In the genomic region with DNA sequence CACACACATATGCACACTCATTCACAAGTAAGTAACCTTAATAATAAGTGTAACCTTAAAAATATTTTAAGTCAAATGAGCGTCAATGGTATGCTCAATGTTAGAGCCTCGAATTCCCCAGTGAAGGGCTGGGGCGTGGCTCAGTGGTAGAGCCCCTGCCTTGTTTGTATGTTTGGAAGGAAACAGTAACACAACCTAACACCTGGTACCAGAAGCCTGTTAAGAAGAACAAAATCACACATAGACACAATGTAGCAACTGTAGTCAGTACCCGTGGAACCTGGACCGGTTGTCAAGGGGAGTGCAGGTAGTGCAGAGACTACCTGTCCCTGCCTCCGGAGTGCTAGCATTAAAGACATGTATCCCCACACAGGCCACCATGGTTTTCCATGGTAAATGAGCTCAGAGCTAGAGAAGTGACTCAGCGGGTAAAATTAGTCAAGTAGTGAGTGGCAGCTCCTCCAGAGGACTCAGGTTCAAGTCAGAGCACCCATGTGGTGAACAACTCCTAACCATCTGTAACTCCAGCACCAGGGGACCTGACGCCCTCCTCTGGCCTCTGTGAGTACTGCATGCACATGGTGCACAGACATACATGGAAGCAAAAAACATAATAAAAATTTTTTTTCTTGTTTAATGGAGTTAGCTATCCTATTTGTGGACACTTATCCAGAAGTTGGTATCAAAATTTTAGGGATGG, we compare ENCODE assay signal across 15 mouse cellular contexts. TPM values are rescaled to one million over a fixed set of nuclear protein-coding genes. Genes with fewer than 3 reads are reported as not detected.
DNase-seq lines count a peak whose midpoint lies in the region; ATAC-seq and TF ChIP-seq lines count a peak whose summit lies in the region.
"Had no signal": no experiment of that assay in that cellular context is flagged by ENCODE, and none has a peak within 500 bp of the region (broad histone marks: within the 10 kb centered on the region; RNA-seq: fewer than 3 reads in every experiment).

No protein-coding gene starts in this region.

- DNase-seq in heart, postnatal 0 days (ENCODE audit: low spot score) = no peak
- DNase-seq in lung, postnatal 0 days (ENCODE audit: low spot score) = no peak
- no peak for DNase-seq in lung, postnatal 25 days (ENCODE audit: low spot score)
- peak; percentile 84 for DNase-seq in R1 (ENCODE audit: low read depth, low spot score)
- DNase-seq in testis, postnatal 14 days (ENCODE audit: low spot score) = peak; percentile 60
- DNase-seq in heart, embryonic 10.5 days (ENCODE audit: low spot score) = no peak
- DNase-seq: kidney, adult 8-10 months; layer of hippocampus, adult 9-11 months; thymus, postnatal 25 days had no signal

- peaks cover 12% of the 10 kb centered on the region; the same call in 1 of the 2 replicates for H3K4me1 ChIP-seq in heart, postnatal 0 days (ENCODE audit: control insufficient read depth, insufficient read depth)
- peaks cover 20% of the 10 kb centered on the region for H3K4me1 ChIP-seq in heart, embryonic 12.5 days (replicated peaks)
- H3K4me1 ChIP-seq in lung, postnatal 0 days (ENCODE audit: insufficient read depth, low read depth, low read length) = peaks cover 4% of the 10 kb centered on the region; the same call in 1 of the 2 replicates
- H3K4me1 ChIP-seq in heart, embryonic 10.5 days = peaks cover 21% of the 10 kb centered on the region

- ATAC-seq in heart, postnatal 0 days (ENCODE audit: insufficient read depth, low read depth) = no peak
- ATAC-seq in heart, embryonic 12.5 days (ENCODE audit: insufficient number of reproducible peaks, low FRiP score) = no peak
- ATAC-seq in lung, postnatal 0 days = no peak
- ATAC-seq: forebrain, embryonic 16.5 days had no signal

- H3K36me3 ChIP-seq in heart, postnatal 0 days (replicated peaks; ENCODE audit: control insufficient read depth, insufficient read depth, low read length) = peaks cover 12% of the 10 kb centered on the region; the same call in 1 of the 2 replicates
- H3K36me3 ChIP-seq in heart, embryonic 12.5 days = peaks cover 3% of the 10 kb centered on the region; the same call in 1 of the 2 replicates
- H3K36me3 ChIP-seq in lung, postnatal 0 days (ENCODE audit: insufficient read depth, low read length) = no peaks in the 10 kb centered on the region
- H3K36me3 ChIP-seq in heart, embryonic 10.5 days = no peaks in the 10 kb centered on the region
- H3K36me3 ChIP-seq: G1E; hindbrain, embryonic 10.5 days had no signal

- H3K4me2 ChIP-seq in heart, postnatal 0 days (ENCODE audit: low read depth, low read length) = no peak overlapping the region
- H3K4me2 ChIP-seq in heart, embryonic 12.5 days = no peak overlapping the region
- H3K4me2 ChIP-seq in lung, postnatal 0 days (replicated peaks; ENCODE audit: low read depth, low read length) = no peak overlapping the region
- H3K4me2 ChIP-seq: embryonic facial prominence, embryonic 15.5 days had no signal

- WGBS in heart, postnatal 0 days = 82% methylated on average over 8 of the region's 8 CpGs
- 84% methylated on average over 8 of the region's 8 CpGs for WGBS in heart, embryonic 12.5 days
- WGBS in lung, postnatal 0 days = 83% methylated on average over 8 of the region's 8 CpGs
- WGBS in heart, embryonic 10.5 days = 81% methylated on average over 8 of the region's 8 CpGs

- 0 out of 2 replicates have a peak, but pooled peaks have one; percentile 12 for TF ChIP-seq CTCF in heart, postnatal 0 days (IDR thresholded peaks at IDR 0.05; ENCODE audit: low read depth)
- peak; percentile 54 for TF ChIP-seq CTCF in lung, postnatal 0 days (IDR thresholded peaks at IDR 0.05)

- H3K9me3 ChIP-seq in heart, postnatal 0 days (replicated peaks; ENCODE audit: control insufficient read depth, low read length) = no peaks in the 10 kb centered on the region
- no peaks in the 10 kb centered on the region for H3K9me3 ChIP-seq in heart, embryonic 12.5 days (replicated peaks)
- H3K9me3 ChIP-seq in lung, postnatal 0 days (ENCODE audit: low read length) = no peaks in the 10 kb centered on the region
- H3K9me3 ChIP-seq in heart, embryonic 10.5 days = no peaks in the 10 kb centered on the region
- H3K9me3 ChIP-seq: embryonic facial prominence, embryonic 15.5 days; G1E; hindbrain, embryonic 10.5 days had no signal

- H3K4me3 ChIP-seq in heart, postnatal 0 days (ENCODE audit: low read depth, low read length) = no peak overlapping the region
- no peak overlapping the region for H3K4me3 ChIP-seq in heart, embryonic 12.5 days
- H3K4me3 ChIP-seq in lung, postnatal 0 days (ENCODE audit: low read depth, low read length) = no peak overlapping the region
- H3K4me3 ChIP-seq in heart, embryonic 10.5 days = no peak overlapping the region
- H3K4me3 ChIP-seq: embryonic facial prominence, embryonic 15.5 days; hindbrain, embryonic 10.5 days; myocyte had no signal

- no peak overlapping the region for H3K9ac ChIP-seq in heart, postnatal 0 days (replicated peaks; ENCODE audit: low read depth, low read length)
- no peak overlapping the region for H3K9ac ChIP-seq in heart, embryonic 12.5 days
- H3K9ac ChIP-seq in lung, postnatal 0 days (replicated peaks; ENCODE audit: low read depth) = no peak overlapping the region
- H3K9ac ChIP-seq: embryonic facial prominence, embryonic 15.5 days had no signal

- no peak for TF ChIP-seq EP300 in heart, postnatal 0 days (IDR thresholded peaks at IDR 0.05; ENCODE audit: low read depth)
- TF ChIP-seq EP300 in lung, postnatal 0 days (IDR thresholded peaks at IDR 0.05) = no peak

- H3K27ac ChIP-seq in heart, postnatal 0 days (ENCODE audit: low read depth) = no peak overlapping the region
- H3K27ac ChIP-seq in heart, embryonic 12.5 days (ENCODE audit: poor library complexity, severe bottlenecking) = no peak overlapping the region
- no peak overlapping the region for H3K27ac ChIP-seq in lung, postnatal 0 days (ENCODE audit: low read length)
- no peak overlapping the region for H3K27ac ChIP-seq in heart, embryonic 10.5 days
- H3K27ac ChIP-seq: embryonic facial prominence, embryonic 15.5 days; hindbrain, embryonic 10.5 days had no signal

- H3K27me3 ChIP-seq in heart, postnatal 0 days (ENCODE audit: control insufficient read depth, insufficient read depth, low read length) = no peaks in the 10 kb centered on the region
- H3K27me3 ChIP-seq in heart, embryonic 12.5 days (replicated peaks) = no peaks in the 10 kb centered on the region
- H3K27me3 ChIP-seq in lung, postnatal 0 days (replicated peaks; ENCODE audit: insufficient read depth, low read length) = no peaks in the 10 kb centered on the region
- no peaks in the 10 kb centered on the region for H3K27me3 ChIP-seq in heart, embryonic 10.5 days (ENCODE audit: insufficient read depth, poor library complexity, severe bottlenecking)
- H3K27me3 ChIP-seq: embryonic facial prominence, embryonic 15.5 days had no signal

RNA-seq across cellular contexts. Expression of a gene that starts 5.0 kb away (rescaled TPM):
- 48.9 and 51.6 TPM in 2 replicates for total RNA-seq in heart, postnatal 0 days (2014; rRNA removed; ENCODE audit: low replicate concordance)
- 59.5 and 67.9 TPM in 2 replicates for polyA plus RNA-seq in heart, postnatal 0 days (2015; fragmentation: Nextera tagmentation; extraction: Ambion mirVana)
- 28.1 and 28.3 TPM in 2 replicates for polyA plus RNA-seq in heart, embryonic 12.5 days (2016; fragmentation: Nextera tagmentation; extraction: Ambion mirVana)
- polyA plus RNA-seq in lung, postnatal 0 days (2015; fragmentation: Nextera tagmentation; extraction: Ambion mirVana) = 138 and 143 TPM in 2 replicates
- 7.8 and 10.2 TPM in 2 replicates for polyA plus RNA-seq in heart, embryonic 10.5 days (2016; fragmentation: Nextera tagmentation; extraction: Ambion mirVana)
- total RNA-seq: G1E had no signal
- polyA plus RNA-seq: G1E had no signal

RNA-seq across cellular contexts. Expression of a gene that starts 6.7 kb away (rescaled TPM):
- 125 and 141 TPM in 2 replicates for total RNA-seq in heart, postnatal 0 days (2014; rRNA removed; ENCODE audit: low replicate concordance)
- 100 and 108 TPM in 2 replicates for polyA plus RNA-seq in heart, postnatal 0 days (2015; fragmentation: Nextera tagmentation; extraction: Ambion mirVana)
- 290 and 291 TPM in 2 replicates for polyA plus RNA-seq in heart, embryonic 12.5 days (2016; fragmentation: Nextera tagmentation; extraction: Ambion mirVana)
- polyA plus RNA-seq in lung, postnatal 0 days (2015; fragmentation: Nextera tagmentation; extraction: Ambion mirVana) = 158 and 162 TPM in 2 replicates
- 270 and 314 TPM in 2 replicates for polyA plus RNA-seq in heart, embryonic 10.5 days (2016; fragmentation: Nextera tagmentation; extraction: Ambion mirVana)
- total RNA-seq: G1E had no signal

RNA-seq across cellular contexts. Expression of a gene that starts 25.5 kb away (rescaled TPM):
- total RNA-seq in heart, postnatal 0 days (2014; rRNA removed; ENCODE audit: low replicate concordance) = 1,106 and 1,247 TPM in 2 replicates
- 730 and 757 TPM in 2 replicates for polyA plus RNA-seq in heart, postnatal 0 days (2015; fragmentation: Nextera tagmentation; extraction: Ambion mirVana)
- 1,003 and 1,022 TPM in 2 replicates for polyA plus RNA-seq in heart, embryonic 12.5 days (2016; fragmentation: Nextera tagmentation; extraction: Ambion mirVana)
- 972 and 1,016 TPM in 2 replicates for polyA plus RNA-seq in lung, postnatal 0 days (2015; fragmentation: Nextera tagmentation; extraction: Ambion mirVana)
- polyA plus RNA-seq in heart, embryonic 10.5 days (2016; fragmentation: Nextera tagmentation; extraction: Ambion mirVana) = 1,266 and 1,534 TPM in 2 replicates

RNA-seq across cellular contexts. Expression of a gene that starts 29.9 kb away (rescaled TPM):
- 1,443 and 1,972 TPM in 2 replicates for total RNA-seq in heart, postnatal 0 days (2014; rRNA removed; ENCODE audit: low replicate concordance)
- polyA plus RNA-seq in heart, postnatal 0 days (2015; fragmentation: Nextera tagmentation; extraction: Ambion mirVana) = 780 and 809 TPM in 2 replicates
- polyA plus RNA-seq in heart, embryonic 12.5 days (2016; fragmentation: Nextera tagmentation; extraction: Ambion mirVana) = 868 and 880 TPM in 2 replicates
- polyA plus RNA-seq in lung, postnatal 0 days (2015; fragmentation: Nextera tagmentation; extraction: Ambion mirVana) = 1,107 and 1,148 TPM in 2 replicates
- polyA plus RNA-seq in heart, embryonic 10.5 days (2016; fragmentation: Nextera tagmentation; extraction: Ambion mirVana) = 873 and 1,060 TPM in 2 replicates

RNA-seq across cellular contexts. Expression of a gene that starts 36.2 kb away (rescaled TPM):
- 8.3 and 22.0 TPM in 2 replicates for total RNA-seq in heart, postnatal 0 days (2014; rRNA removed; ENCODE audit: low replicate concordance)
- 12.4 and 13.3 TPM in 2 replicates for polyA plus RNA-seq in heart, postnatal 0 days (2015; fragmentation: Nextera tagmentation; extraction: Ambion mirVana)
- polyA plus RNA-seq in heart, embryonic 12.5 days (2016; fragmentation: Nextera tagmentation; extraction: Ambion mirVana) = 13.6 and 14.0 TPM in 2 replicates
- 36.8 and 40.8 TPM in 2 replicates for polyA plus RNA-seq in lung, postnatal 0 days (2015; fragmentation: Nextera tagmentation; extraction: Ambion mirVana)
- polyA plus RNA-seq in heart, embryonic 10.5 days (2016; fragmentation: Nextera tagmentation; extraction: Ambion mirVana) = 15.0 and 16.8 TPM in 2 replicates

Comparison
In these comparisons a context has a peak if more than half of its experiments do, and no peak if none do; other contexts are left out.
1. DNase-seq: peak in R1 (single experiment) and testis, postnatal 14 days (single experiment); none in heart, postnatal 0 days (single experiment), lung, postnatal 0 days (single experiment), lung, postnatal 25 days (single experiment) and heart, embryonic 10.5 days (single experiment).